Mouse (Mus musculus) forebrain, embryonic 11.5 days (tissue): ENCODE measurements around the gene Gpr132. TPM values are rescaled to one million over a fixed set of nuclear protein-coding genes. Genes with fewer than 3 reads are reported as not detected.

Source experiments
- ATAC-seq: fragments of 200-750 bp; cut with Nextera tagmentation; replicated peaks from 2 replicates; pipeline ENCODE4 v1.8.0; 2017; ENCODE audit warnings: moderate TSS enrichment; ENCODE audit not compliant: low FRiP score
- DNase-seq: peaks from one replicate; pipeline ENCODE4 v3.0.0-alpha.2; 2017; ENCODE audit warnings: low spot score
- H3K27ac ChIP-seq: fragments of 300-500 bp; sonication (generic); 2 replicates; pipeline ENCODE4 v1.5.1; 2014; ENCODE audit warnings: low read depth, low read length
- H3K27me3 ChIP-seq: fragments of 300-500 bp; sonication (generic); 2 replicates; pipeline ENCODE4 v1.6.1; 2014; ENCODE audit warnings: mild to moderate bottlenecking, low read length, mixed read lengths; ENCODE audit not compliant: control insufficient read depth, insufficient read depth
- H3K36me3 ChIP-seq: fragments of 300-500 bp; sonication (generic); 2 replicates; pipeline ENCODE4 v1.6.1; 2014; ENCODE audit warnings: mild to moderate bottlenecking, low read length, moderate library complexity, mixed read lengths; ENCODE audit not compliant: control insufficient read depth, insufficient read depth
- H3K4me1 ChIP-seq: fragments of 300-500 bp; sonication (generic); replicated peaks from 2 replicates; pipeline ENCODE4 v1.6.1; 2014; ENCODE audit warnings: low read length, mixed read lengths; ENCODE audit not compliant: control insufficient read depth, insufficient read depth
- H3K4me2 ChIP-seq: fragments of 300-500 bp; sonication (generic); 2 replicates; pipeline ENCODE4 v1.6.1; 2014; ENCODE audit warnings: low read depth, mild to moderate bottlenecking, low read length, moderate library complexity, mixed read lengths; ENCODE audit not compliant: severe bottlenecking
- H3K4me3 ChIP-seq: fragments of 300-500 bp; sonication (generic); 2 replicates; pipeline ENCODE4 v1.5.1; 2014; ENCODE audit warnings: low read depth, low read length
- H3K9ac ChIP-seq: fragments of 300-500 bp; sonication (generic); 2 replicates; pipeline ENCODE4 v1.6.1; 2014; ENCODE audit warnings: low read length
- H3K9me3 ChIP-seq: fragments of 300-500 bp; sonication (generic); 2 replicates; pipeline ENCODE4 v1.6.1; 2016; ENCODE audit warnings: low read length, mixed read lengths; ENCODE audit not compliant: control insufficient read depth
- whole genome bisulfite sequencing: fragments of 180-500 bp; shearing (Covaris S2); extraction: QIAGEN DNeasy Blood & Tissue Kit; methylation state at CpG from one replicate; pipeline ENCODE4 v1.1.7; 2014; 5-methylcytosine and 5-hydroxymethylcytosine counted together
- polyA plus RNA-seq: library from polyadenylated mRNA; unstranded; fragments of >200 nt; fragmentation: Nextera tagmentation; extraction: Ambion mirVana; gene quantifications from 2 replicates; pipeline ENCODE4 v1.2.1, GENCODE M21; 2014

The Gpr132 gene
- polyA plus RNA-seq, 1 experiment from 2014 or later, result not detected

DNA sequence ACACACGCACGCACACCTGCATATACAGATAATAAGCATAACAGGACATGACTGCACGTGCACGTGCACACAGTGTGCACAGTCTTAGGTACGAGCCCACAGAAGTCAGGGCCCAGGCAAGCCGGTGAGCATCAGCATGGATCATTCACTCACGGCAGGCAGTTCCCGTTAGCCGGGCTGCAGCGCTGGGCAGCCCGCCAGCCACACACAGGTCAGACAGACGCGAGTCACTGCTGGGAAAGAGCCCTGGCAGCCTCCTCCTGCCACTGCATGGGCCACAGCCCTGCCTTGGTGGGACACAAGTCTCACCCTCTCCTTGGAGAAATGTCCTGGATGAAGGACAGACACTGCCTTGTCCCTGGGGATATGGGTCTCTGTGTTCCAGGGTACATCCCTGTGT lies 64.0 kb downstream of the Gpr132 start:
- H3K4me3 ChIP-seq, result no peak overlapping the region
- H3K36me3 ChIP-seq, result no peaks in the 10 kb centered on the region
- ATAC-seq (no peak), DNase-seq (no peak)
- WGBS, result 63% methylated on average over 13 of the region's 13 CpGs
- H3K4me1 ChIP-seq, result peaks cover 6% of the 10 kb centered on the region; the same call in 1 of the 2 replicates
- no peak overlapping the region for H3K4me2 ChIP-seq
- no peak overlapping the region for H3K27ac ChIP-seq
- H3K9me3 ChIP-seq, result no peaks in the 10 kb centered on the region
- no peak overlapping the region for H3K9ac ChIP-seq
- peaks cover 13% of the 10 kb centered on the region for H3K27me3 ChIP-seq

GRCm38 (mm10) chr12:112802917-112803316 lies 65.1 kb downstream of the Gpr132 start:
- Histone ChIP-seq H3K4me1 (peaks cover 2% of the 10 kb centered on the region; the same call in 1 of the 2 replicates), H3K27me3 (peaks cover 13% of the 10 kb centered on the region), H3K9ac (no peak overlapping the region), H3K36me3 (no peaks in the 10 kb centered on the region), H3K4me2 (no peak overlapping the region), H3K27ac (no peak overlapping the region), H3K4me3 (no peak overlapping the region), H3K9me3 (no peaks in the 10 kb centered on the region)
- ATAC-seq (no peak), DNase-seq (no peak)
- 29% methylated on average over 2 of the region's 3 CpGs for WGBS

DNA sequence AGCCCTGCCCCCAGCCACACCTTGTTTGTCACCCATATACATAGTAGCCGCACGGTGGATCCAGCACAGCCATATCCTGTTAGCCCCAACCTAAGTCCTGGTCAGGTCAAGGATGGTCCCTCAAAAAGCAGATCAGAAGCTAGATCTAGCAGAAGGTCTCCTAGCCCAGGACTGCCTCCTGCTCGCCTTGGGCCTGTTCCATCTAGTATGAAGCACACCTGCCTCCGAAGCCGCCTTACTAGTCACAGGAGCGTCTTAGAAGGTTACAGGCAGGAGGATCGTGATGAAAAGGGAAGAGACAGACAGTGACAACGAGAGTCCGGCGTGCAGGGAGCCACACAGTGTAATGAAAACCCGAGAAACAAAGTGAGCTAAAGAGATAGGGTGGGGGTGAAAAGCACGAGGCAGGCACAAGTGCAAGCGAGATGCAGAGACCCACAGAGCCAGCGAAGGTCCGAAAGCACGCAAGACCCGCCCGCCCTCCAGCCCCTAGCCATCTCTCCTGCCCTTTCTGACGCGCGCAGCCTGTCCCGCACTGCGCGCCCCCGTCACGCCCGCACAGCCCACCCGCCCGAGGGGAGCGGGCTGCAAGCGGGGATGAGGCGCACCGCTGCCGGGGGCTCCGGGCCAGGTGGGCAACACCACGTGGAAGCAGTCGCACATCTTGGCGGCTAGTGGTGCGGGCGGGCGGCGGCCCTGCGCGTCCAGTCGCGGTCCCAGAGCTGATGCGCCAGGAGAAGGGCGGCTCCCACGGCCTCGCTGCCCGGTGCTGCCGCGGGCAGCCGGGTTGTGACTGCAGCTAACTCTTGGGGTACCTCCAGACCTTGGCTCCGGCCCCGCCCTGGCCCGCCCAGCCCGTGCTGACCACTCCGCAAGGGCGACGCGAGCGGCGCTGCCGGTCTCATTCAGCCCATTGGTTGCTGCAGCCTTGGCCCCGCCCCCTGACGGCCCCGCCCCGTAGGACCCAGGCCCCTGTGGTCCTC lies 65.9 kb downstream of the Gpr132 start, which contains the start of gene Ahnak2:
Gene Ahnak2 (minus strand): TSS at position 794 of the 983 bp plus-strand sequence.
- no peaks in the 10 kb centered on the region for H3K36me3 ChIP-seq
- ATAC-seq (peak; percentile 84), DNase-seq (peak; percentile 88)
- H3K9me3 ChIP-seq, result no peaks in the 10 kb centered on the region
- H3K4me2 ChIP-seq, result peak within 1 kb of the TSS; percentile 100
- peak within 1 kb of the TSS; percentile 60 for H3K9ac ChIP-seq
- H3K27ac ChIP-seq, result no peak within 1 kb of the TSS
- H3K4me3 ChIP-seq, result peak within 1 kb of the TSS; percentile 53
- 5% methylated on average over 68 of the region's 69 CpGs for WGBS
- H3K4me1 ChIP-seq, result peaks cover 2% of the 10 kb centered on the region; the same call in 1 of the 2 replicates
- H3K27me3 ChIP-seq, result peaks cover 13% of the 10 kb centered on the region

Other genes starting within 250 kb of the Gpr132 start
- gene Adssl1, start 248.2 kb downstream of the Gpr132 start, polyA plus RNA-seq, result 1.9 and 2.1 TPM in 2 replicates
- 227 and 257 TPM in 2 replicates for gene Siva1, start 223.5 kb downstream of the Gpr132 start, polyA plus RNA-seq
- 99.4 and 123 TPM in 2 replicates for gene Akt1, start 193.3 kb downstream of the Gpr132 start, polyA plus RNA-seq
- 4.4 and 5.3 TPM in 2 replicates for gene Zbtb42, start 189.4 kb downstream of the Gpr132 start, polyA plus RNA-seq
- gene Cep170b, start 147.8 kb downstream of the Gpr132 start, polyA plus RNA-seq, result 12.6 and 15.2 TPM in 2 replicates
- 3.7 and 4.1 TPM in 2 replicates for gene Pld4, start 107.6 kb downstream of the Gpr132 start, polyA plus RNA-seq
- gene Ahnak2, start 65.6 kb downstream of the Gpr132 start, polyA plus RNA-seq, result 0.08 and 0.16 TPM in 2 replicates
- 12.5 and 15.3 TPM in 2 replicates for gene Clba1, start 59.3 kb downstream of the Gpr132 start, polyA plus RNA-seq
- 170 and 180 TPM in 2 replicates for gene Cdca4, start 38.8 kb downstream of the Gpr132 start, polyA plus RNA-seq
- 3.2 and 4.3 TPM in 2 replicates for gene Jag2, start 61.5 kb upstream of the Gpr132 start, polyA plus RNA-seq
- 57.6 and 59.2 TPM in 2 replicates for gene Nudt14, start 73.9 kb upstream of the Gpr132 start, polyA plus RNA-seq
- 26.7 and 27.8 TPM in 2 replicates for gene Btbd6, start 108.3 kb upstream of the Gpr132 start, polyA plus RNA-seq
- 67.3 and 70.8 TPM in 2 replicates for gene Brf1, start 132.5 kb upstream of the Gpr132 start, polyA plus RNA-seq
- 24.7 and 25.6 TPM in 2 replicates for gene Pacs2, start 146.3 kb upstream of the Gpr132 start, polyA plus RNA-seq
- gene Tex22, start 206.3 kb upstream of the Gpr132 start, polyA plus RNA-seq, result not detected in 2 replicates
- gene Mta1, start 230.1 kb upstream of the Gpr132 start, polyA plus RNA-seq, result 25.3 and 27.7 TPM in 2 replicates